Mouse (Mus musculus) neural tube, embryonic 12.5 days (tissue): ENCODE results near the gene Pxn. TPM values are rescaled to one million over a fixed set of nuclear protein-coding genes. Genes with fewer than 3 reads are reported as not detected.
"Not testable (repeated sequence)": the region's sequence is repeated elsewhere in the genome, so short reads cannot be mapped to it uniquely, and the experiment has no call there.

Source experiments
- ATAC-seq: fragments of 200-750 bp; cut with Nextera tagmentation; 2 replicates; pipeline ENCODE4 v1.8.0; 2017; ENCODE audit warnings: low read depth, mild to moderate bottlenecking, moderate TSS enrichment, moderate library complexity; ENCODE audit not compliant: low FRiP score
- H3K27ac ChIP-seq: fragments of 300-500 bp; sonication (generic); 2 replicates; pipeline ENCODE4 v1.5.1; 2016
- H3K27me3 ChIP-seq: fragments of 300-500 bp; sonication (generic); replicated peaks from 2 replicates; pipeline ENCODE4 v1.6.1; 2016; ENCODE audit warnings: mild to moderate bottlenecking
- H3K36me3 ChIP-seq: fragments of 300-500 bp; sonication (generic); 2 replicates; pipeline ENCODE4 v1.6.1; 2016; ENCODE audit warnings: mild to moderate bottlenecking
- H3K4me1 ChIP-seq: fragments of 300-500 bp; sonication (generic); 2 replicates; pipeline ENCODE4 v1.6.1; 2016
- H3K4me2 ChIP-seq: fragments of 300-500 bp; sonication (generic); replicated peaks from 2 replicates; pipeline ENCODE4 v1.6.1; 2016; ENCODE audit warnings: mild to moderate bottlenecking
- H3K4me3 ChIP-seq: fragments of 300-500 bp; sonication (generic); 2 replicates; pipeline ENCODE4 v1.5.1; 2016
- H3K9ac ChIP-seq: fragments of 300-500 bp; sonication (generic); 2 replicates; pipeline ENCODE4 v1.6.1; 2016; ENCODE audit warnings: mild to moderate bottlenecking
- H3K9me3 ChIP-seq: fragments of 300-500 bp; sonication (generic); 2 replicates; pipeline ENCODE4 v1.6.1; 2016; ENCODE audit warnings: mild to moderate bottlenecking
- WGBS: fragments of 180-500 bp; shearing (Covaris S2); methylation state at CpG from one replicate; pipeline ENCODE4 v1.1.7; 2016; 5-methylcytosine and 5-hydroxymethylcytosine counted together
- polyA plus RNA-seq: library from polyadenylated mRNA; unstranded; fragments of >200 nt; fragmentation: Nextera tagmentation; extraction: Ambion mirVana; gene quantifications from 2 replicates; pipeline ENCODE4 v1.2.1, GENCODE M21; 2016

Gene Pxn
- polyA plus RNA-seq, 1 experiment from 2014 or later: 33.5 TPM

DNA sequence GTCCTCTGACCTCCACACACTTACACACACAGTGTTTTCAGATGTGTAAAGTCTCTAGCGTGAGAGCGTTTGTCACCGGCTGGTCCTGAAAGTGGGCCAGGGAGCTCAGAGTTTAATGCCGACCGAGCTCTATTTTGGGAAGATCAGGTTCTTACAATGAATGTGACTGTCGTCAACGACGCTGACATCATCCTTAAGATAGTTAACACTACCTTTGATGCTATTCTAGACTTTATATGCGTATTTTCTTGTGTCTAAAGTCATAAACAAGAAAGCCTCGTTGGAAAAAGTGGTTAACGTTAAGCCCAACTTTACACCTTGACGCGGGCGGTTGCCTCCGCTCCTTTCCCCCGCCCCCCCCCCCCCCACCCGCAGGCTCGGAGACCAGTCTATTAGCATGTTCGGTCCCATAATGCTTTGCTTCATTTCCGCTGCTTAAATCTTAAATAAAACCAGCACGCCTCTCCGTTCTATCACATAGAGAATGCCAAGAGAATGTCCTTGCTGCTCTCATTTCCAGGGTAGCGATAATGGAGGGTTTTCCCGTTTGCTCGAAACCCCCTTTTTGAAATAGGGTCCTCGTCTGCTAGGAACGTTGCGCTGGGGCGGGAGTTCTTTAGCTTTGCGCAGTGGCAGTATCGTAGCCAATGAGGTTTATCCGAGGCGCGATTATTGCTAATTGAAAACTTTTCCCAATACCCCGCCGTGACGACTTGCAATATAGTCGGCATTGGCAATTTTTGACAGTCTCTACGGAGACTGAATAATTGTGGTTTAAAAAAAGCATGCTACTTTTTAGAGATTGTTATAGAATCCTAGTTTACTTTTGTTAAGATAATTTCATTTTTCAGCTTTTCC lies 17.4 kb upstream of the Pxn start:
- Histone ChIP-seq H3K9me3 (no peaks in the 10 kb centered on the region), H3K4me1 (peaks cover 16% of the 10 kb centered on the region), H3K4me2 (peak overlapping the region; percentile 67), H3K27me3 (no peaks in the 10 kb centered on the region), H3K36me3 (no peaks in the 10 kb centered on the region), H3K9ac (peak overlapping the region; percentile 80), H3K4me3 (peak overlapping the region; percentile 35), H3K27ac (peak overlapping the region; percentile 100)
- ATAC-seq: peak; percentile 74
- under 1% methylated on average over 39 of the region's 39 CpGs for WGBS

DNA sequence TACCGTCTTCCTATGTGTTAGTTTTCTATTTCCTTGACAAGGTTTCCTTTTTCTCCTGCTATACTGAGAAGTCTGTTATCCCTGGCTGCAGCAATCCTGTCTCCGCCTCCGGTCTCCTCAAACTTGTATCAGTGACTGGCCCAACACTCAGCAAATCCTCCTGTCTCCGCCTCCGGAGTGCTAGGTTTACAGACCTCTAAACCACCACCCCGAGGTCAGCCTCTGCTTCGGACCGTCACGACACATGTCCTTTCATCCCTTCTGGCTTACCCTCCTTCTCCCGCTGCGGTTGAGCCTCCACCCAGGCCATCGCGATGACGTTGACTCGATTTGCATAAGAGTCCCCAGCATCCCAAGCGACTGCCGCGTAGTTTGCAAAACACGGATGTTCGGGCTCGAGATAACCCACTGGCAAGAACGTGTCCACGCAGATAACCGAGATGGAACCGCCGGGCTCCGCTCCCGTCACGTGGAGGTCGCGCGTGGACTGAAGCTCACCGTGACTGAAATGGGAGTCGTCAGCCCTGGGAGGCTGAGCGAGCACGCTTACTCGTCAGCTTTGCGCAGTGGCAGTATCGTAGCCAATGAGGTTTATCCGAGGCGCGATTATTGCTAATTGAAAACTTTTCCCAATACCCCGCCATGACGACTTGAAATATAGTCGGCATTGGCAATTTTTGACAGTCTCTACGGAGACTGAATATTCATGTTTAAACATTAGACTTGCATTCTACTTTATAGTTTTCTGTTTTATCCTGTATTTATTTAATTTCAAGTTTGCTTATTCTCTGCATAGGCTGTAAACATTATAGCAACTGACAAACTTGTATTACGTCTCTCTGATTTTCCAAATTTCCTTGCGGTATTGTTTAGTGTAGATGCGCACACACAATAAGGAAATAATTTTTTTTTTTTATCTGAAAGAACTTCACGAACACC lies 16.5 kb upstream of the Pxn start:
- peak overlapping the region; percentile 100 for H3K27ac ChIP-seq
- under 1% methylated on average over 50 of the region's 50 CpGs for WGBS

DNA sequence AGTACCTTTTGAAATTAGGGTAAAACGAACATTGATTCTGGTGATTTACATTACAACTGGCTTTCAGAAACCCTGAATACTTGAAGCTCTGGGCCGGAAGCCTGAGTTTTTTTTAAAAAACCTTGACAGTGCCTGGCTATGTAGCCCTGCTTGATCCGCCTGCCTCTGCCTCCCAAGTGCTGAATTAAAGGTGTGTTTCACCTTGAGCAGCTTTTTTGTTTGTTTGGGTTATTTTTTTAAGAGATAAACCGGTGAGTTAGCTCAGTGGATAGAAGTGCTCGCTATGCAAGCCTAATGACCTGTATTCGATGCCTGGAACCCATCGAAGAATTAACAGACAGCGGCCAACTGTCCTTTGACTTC lies 15.9 kb upstream of the Pxn start:
- Histone ChIP-seq H3K9me3 (no peaks in the 10 kb centered on the region), H3K27ac (no peak overlapping the region), H3K4me2 (peak overlapping the region; percentile 67), H3K36me3 (no peaks in the 10 kb centered on the region), H3K9ac (no peak overlapping the region), H3K4me1 (peaks cover 16% of the 10 kb centered on the region), H3K27me3 (no peaks in the 10 kb centered on the region), H3K4me3 (no peak overlapping the region)
- no peak for ATAC-seq
- 10% methylated on average over 8 of the region's 8 CpGs for WGBS

More for the DNA sequence above, 16.5 kb upstream of the Pxn start:
- H3K4me2 ChIP-seq: peak overlapping the region; percentile 67
- H3K27me3 ChIP-seq: no peaks in the 10 kb centered on the region
- no peaks in the 10 kb centered on the region for H3K36me3 ChIP-seq
- peak overlapping the region; percentile 35 for H3K4me3 ChIP-seq
- peak; percentile 81 for ATAC-seq
- no peaks in the 10 kb centered on the region for H3K9me3 ChIP-seq
- H3K4me1 ChIP-seq: peaks cover 16% of the 10 kb centered on the region
- peak overlapping the region; percentile 80 for H3K9ac ChIP-seq

DNA sequence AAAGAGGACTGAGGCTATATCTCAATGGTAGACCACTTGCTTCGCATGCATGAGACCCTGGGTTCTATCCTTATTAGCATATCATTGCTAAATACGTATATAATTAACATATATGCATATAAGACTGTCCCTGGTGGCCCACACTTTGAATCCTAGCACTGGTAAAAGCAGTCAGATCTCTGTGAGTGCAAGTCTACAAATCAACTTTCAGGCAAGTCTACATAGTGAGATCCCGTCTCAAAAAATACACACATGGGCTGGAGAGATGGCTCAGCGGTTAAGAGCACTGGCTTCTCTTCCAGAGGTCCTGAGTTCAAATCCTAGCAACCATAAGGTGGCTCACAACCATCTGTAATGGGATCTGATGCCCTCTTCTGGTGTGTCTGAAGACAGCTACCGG lies 15.4 kb upstream of the Pxn start:
- no peak for ATAC-seq
- Histone ChIP-seq H3K4me2 (peak overlapping the region; percentile 67), H3K9ac (no peak overlapping the region), H3K27me3 (no peaks in the 10 kb centered on the region), H3K27ac (no peak overlapping the region), H3K36me3 (no peaks in the 10 kb centered on the region), H3K9me3 (no peaks in the 10 kb centered on the region), H3K4me3 (no peak overlapping the region), H3K4me1 (peaks cover 16% of the 10 kb centered on the region)
- WGBS: 34% methylated on average over 5 of the region's 5 CpGs

DNA sequence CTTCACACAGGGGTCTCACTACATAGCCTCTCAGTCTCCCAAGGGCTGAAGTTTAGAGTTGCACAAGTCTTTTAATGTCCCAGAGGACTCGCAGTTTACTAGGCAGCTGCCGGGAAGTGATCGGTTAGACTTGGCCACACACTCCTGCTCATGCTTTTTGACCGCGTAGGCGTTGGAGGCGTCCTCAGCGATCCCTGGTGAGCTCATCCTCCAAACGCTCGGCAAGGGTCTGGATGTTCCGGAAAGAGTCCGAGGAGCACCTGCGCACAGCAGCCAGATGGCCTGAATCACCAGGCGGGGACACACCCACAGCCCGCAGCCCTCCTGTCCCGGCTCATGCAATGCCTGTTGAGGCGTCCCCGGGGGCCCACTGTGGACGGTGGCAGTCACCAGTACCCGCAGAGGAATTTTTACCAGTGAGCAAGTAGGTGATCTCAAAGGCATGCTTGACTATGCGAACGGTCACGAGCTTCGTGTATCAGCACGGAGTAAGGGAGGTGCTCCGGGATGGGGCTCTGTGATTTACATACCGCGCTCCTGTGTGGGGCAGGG lies 14.6 kb upstream of the Pxn start:
- H3K9me3 ChIP-seq: no peaks in the 10 kb centered on the region
- no peaks in the 10 kb centered on the region for H3K27me3 ChIP-seq
- no peak overlapping the region for H3K4me3 ChIP-seq
- H3K4me2 ChIP-seq: peak overlapping the region; percentile 67
- ATAC-seq: no peak
- peak overlapping the region; percentile 40; the same call in 1 of the 2 replicates for H3K9ac ChIP-seq
- no peaks in the 10 kb centered on the region for H3K36me3 ChIP-seq
- H3K27ac ChIP-seq: no peak overlapping the region
- peaks cover 16% of the 10 kb centered on the region for H3K4me1 ChIP-seq
- WGBS: 5% methylated on average over 28 of the region's 28 CpGs

DNA sequence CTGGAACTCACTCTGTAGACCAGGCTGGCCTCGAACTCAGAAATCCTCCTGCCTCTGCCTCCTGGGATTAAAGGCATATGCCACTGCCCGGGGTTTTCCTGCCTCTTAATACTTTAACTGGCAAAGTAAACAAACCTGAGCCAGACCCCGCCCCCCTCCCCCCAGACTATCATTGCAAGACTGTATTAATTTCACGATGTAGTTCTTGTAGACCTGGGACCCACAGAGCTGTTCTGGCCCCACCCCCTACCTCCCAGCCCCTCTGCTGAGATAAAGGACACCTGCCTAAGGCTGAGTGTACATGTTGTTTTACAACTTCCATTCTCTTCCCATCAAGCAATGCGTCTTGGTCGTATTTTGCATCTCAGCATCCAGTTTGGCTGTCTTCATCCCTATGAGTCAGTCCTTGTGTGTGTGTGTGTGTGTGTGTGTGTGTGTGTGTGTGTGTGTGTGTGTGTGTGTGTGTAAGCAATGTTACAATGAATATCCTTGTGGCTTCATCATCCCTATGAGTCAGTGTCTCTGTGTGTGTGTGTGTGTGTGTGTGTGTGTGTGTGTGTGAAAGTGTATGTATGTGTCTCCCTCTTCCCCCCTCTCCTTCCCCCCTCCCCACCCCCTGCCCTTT lies 13.7 kb upstream of the Pxn start:
- Histone ChIP-seq H3K9me3 (no peaks in the 10 kb centered on the region), H3K4me1 (peaks cover 16% of the 10 kb centered on the region), H3K27me3 (no peaks in the 10 kb centered on the region), H3K36me3 (no peaks in the 10 kb centered on the region), H3K27ac (no peak overlapping the region), H3K4me3 (no peak overlapping the region), H3K4me2 (no peak overlapping the region), H3K9ac (no peak overlapping the region)
- 82% methylated on average over 6 of the region's 6 CpGs for whole genome bisulfite sequencing
- no peak for ATAC-seq

DNA sequence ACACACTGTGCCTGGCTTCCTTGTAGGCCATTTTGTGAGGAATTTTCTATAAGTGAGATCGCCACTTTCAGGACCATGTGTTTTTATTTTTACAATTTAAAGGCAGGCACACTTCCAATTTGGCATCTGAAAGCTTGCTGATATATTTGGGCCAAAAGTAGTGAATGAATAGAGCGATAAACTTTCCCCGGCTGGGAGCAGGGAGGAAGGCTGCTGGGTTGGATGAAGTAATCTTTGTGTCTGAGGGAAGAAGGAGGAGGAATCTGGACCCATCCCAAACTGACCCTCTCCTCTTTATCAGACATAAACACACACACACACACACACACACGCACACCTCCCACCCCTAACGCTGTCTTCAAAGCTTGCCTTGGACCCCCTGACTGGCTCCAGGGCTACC lies 13.0 kb upstream of the Pxn start:
- Histone ChIP-seq H3K4me2 (no peak overlapping the region), H3K36me3 (no peaks in the 10 kb centered on the region), H3K27ac (no peak overlapping the region), H3K9me3 (no peaks in the 10 kb centered on the region), H3K4me1 (peaks cover 16% of the 10 kb centered on the region), H3K9ac (no peak overlapping the region), H3K4me3 (no peak overlapping the region), H3K27me3 (no peaks in the 10 kb centered on the region)
- 72% methylated on average over 5 of the region's 5 CpGs for WGBS
- ATAC-seq: no peak

DNA sequence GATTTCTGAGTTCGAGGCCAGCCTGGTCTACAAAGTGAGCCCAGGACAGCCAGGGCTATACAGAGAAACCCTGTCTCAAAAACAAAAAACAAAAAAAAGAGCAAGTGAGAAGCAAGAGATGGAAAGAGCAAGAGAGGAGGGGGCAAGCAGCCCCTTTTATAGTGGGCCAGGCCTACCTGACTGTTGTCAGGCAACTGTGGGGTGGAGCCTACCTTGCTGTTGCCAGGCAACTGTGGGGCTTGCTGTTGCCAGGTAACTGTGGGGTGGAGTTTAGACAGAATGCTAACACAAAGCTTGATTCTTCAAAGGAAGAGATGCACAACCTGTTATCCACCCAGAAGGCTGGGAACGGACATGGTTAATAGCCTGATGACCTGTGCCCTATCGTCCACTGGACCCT lies 10.9 kb upstream of the Pxn start:
- H3K9ac ChIP-seq, H3K27ac ChIP-seq, H3K4me2 ChIP-seq, H3K27me3 ChIP-seq, H3K36me3 ChIP-seq, H3K9me3 ChIP-seq, ATAC-seq, H3K4me3 ChIP-seq: not testable (repeated sequence)
- peaks cover 15% of the 10 kb centered on the region for H3K4me1 ChIP-seq
- WGBS: 78% methylated on average over 3 of the region's 3 CpGs

DNA sequence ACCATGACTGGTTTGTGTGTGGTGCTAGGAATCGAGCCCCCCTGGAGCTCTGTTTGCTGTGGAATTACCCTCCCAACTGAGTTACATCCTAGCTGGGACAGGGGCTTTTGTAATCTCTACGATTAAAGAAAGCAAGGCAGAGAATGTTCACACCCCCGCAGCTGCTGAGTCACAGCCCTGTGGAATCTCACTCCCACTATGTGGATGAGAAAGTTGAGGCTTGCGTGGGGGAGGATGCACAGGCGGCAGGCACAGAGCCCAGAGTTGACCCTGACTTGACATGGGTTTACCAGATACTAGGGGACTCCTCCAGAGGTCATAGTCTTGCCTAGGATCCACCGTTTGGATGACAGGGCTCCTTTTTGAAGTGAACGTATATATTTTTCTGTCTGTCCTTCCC lies 9.4 kb upstream of the Pxn start:
- WGBS: 83% methylated on average over 7 of the region's 7 CpGs
- H3K27ac ChIP-seq: no peak overlapping the region
- no peak for ATAC-seq
- no peaks in the 10 kb centered on the region for H3K9me3 ChIP-seq
- peaks cover 3% of the 10 kb centered on the region for H3K4me1 ChIP-seq
- no peak overlapping the region for H3K4me2 ChIP-seq
- H3K9ac ChIP-seq: no peak overlapping the region
- H3K36me3 ChIP-seq: no peaks in the 10 kb centered on the region
- H3K27me3 ChIP-seq: no peaks in the 10 kb centered on the region
- no peak overlapping the region for H3K4me3 ChIP-seq

DNA sequence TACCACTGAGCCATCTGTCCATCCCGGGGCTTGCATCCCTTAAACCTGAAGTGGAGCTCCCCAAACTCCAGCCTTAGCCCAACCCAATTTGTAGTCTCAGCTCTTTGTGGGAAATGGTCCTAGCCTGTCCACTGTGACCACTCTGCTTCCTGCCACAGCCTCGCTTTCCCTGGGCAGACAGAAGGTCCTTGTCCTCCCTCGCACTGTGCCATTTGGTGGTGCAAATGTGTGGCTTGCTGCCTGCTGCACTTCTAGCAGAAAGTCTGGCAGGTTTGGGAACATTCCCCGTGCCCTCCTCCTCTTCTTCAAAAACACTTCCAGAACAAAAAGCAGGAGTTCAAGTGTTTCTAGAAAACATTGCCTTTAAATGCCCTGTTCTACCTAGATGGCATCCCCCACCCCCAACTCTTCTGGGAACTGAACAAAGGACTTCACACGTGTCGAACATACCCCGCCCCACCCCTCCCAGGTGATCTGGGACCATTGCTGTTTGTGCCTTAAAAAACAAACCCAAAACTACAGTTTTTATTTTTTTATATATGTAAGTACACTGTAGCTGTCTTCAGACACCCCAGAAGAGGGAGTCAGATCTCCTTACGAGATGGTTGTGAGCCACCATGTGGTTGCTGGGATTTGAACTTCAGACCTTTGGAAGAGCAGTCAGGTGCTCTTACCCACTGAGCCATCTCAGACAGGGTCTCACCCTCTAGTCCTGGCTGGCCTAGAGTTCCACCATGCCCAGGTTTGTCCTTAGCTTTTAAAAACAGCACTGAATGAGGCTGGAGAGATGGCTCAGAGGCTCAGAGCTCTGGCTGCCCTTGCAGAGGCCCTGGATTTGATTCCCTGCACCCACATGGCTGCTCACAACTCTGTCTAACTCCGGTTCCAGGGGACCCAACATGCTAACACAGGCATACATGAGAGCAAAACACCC lies 7.9 kb upstream of the Pxn start:
- WGBS: 57% methylated on average over 9 of the region's 9 CpGs
- H3K27me3 ChIP-seq: no peaks in the 10 kb centered on the region
- ATAC-seq: no peak

DNA sequence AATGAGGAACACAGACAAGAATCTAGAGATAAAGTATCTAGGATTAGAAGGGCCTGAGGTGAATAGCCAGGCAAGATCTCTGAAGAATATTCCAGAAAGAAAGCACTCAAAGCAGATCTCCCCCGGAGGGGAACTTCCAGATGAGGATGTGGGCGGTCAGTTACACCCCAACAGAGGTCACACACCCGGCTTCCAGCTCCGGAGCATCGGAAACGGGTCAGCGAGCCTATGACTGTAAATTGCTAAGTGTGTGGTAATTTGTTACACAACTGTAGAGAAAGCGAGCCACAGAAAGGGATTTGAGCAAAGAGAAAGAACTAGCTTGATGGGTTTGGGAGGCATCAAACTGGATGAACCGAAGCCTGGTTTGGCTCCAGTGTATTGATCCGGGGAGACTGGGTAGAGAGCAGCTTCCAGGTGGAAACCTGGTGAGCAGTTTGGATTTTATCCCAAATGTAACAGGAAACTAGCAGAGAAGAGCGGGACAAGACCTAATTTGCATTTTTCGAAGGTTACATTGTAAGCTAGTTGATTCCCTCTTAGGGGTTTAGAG lies 6.0 kb upstream of the Pxn start:
- H3K9ac ChIP-seq: no peak overlapping the region
- no peak overlapping the region for H3K4me2 ChIP-seq
- no peaks in the 10 kb centered on the region for H3K4me1 ChIP-seq
- no peak overlapping the region for H3K27ac ChIP-seq
- H3K9me3 ChIP-seq: no peaks in the 10 kb centered on the region
- no peaks in the 10 kb centered on the region for H3K27me3 ChIP-seq
- WGBS: 85% methylated on average over 12 of the region's 12 CpGs
- ATAC-seq: no peak
- H3K4me3 ChIP-seq: no peak overlapping the region
- H3K36me3 ChIP-seq: no peaks in the 10 kb centered on the region

More for the DNA sequence above, 7.9 kb upstream of the Pxn start:
- Histone ChIP-seq H3K9me3 (no peaks in the 10 kb centered on the region), H3K9ac (no peak overlapping the region), H3K4me3 (no peak overlapping the region), H3K27ac (no peak overlapping the region), H3K4me1 (no peaks in the 10 kb centered on the region), H3K36me3 (no peaks in the 10 kb centered on the region), H3K4me2 (no peak overlapping the region)
